Mouse (Mus musculus) heart, postnatal 0 days (tissue): ENCODE results near the gene Ppp2r5d. TPM values are rescaled to one million over a fixed set of nuclear protein-coding genes. Genes with fewer than 3 reads are reported as not detected.
A peak's percentile ranks its signal among the peaks of the same experiment; 100 is the strongest.

Experiments used
- ATAC-seq: fragments of 200-750 bp; cut with Nextera tagmentation; 2 replicates; pipeline ENCODE4 v1.8.0; 2017; ENCODE audit warnings: low read depth, moderate number of reproducible peaks, moderate library complexity; ENCODE audit not compliant: insufficient read depth
- DNase-seq: peaks from one replicate; pipeline ENCODE4 v3.0.0-alpha.2; 2016; ENCODE audit warnings: low spot score
- H3K27ac ChIP-seq: fragments of 300-500 bp; sonication (generic); 2 replicates; pipeline ENCODE4 v1.5.1; 2014; ENCODE audit warnings: low read depth, mild to moderate bottlenecking
- H3K27me3 ChIP-seq: fragments of 300-500 bp; sonication (generic); 2 replicates; pipeline ENCODE4 v1.6.1; 2014; ENCODE audit warnings: low read length, mixed read lengths; ENCODE audit not compliant: control insufficient read depth, insufficient read depth
- H3K36me3 ChIP-seq: fragments of 300-500 bp; sonication (generic); replicated peaks from 2 replicates; pipeline ENCODE4 v1.6.1; 2014; ENCODE audit warnings: low read length, mixed read lengths; ENCODE audit not compliant: control insufficient read depth, insufficient read depth
- H3K4me1 ChIP-seq: fragments of 300-500 bp; sonication (generic); 2 replicates; pipeline ENCODE4 v1.6.1; 2014; ENCODE audit warnings: antibody characterized with exemption; ENCODE audit not compliant: control insufficient read depth, insufficient read depth
- H3K4me2 ChIP-seq: fragments of 300-500 bp; sonication (generic); 2 replicates; pipeline ENCODE4 v1.6.1; 2014; ENCODE audit warnings: low read depth, mild to moderate bottlenecking, low read length, moderate library complexity
- H3K4me3 ChIP-seq: fragments of 300-500 bp; sonication (generic); 2 replicates; pipeline ENCODE4 v1.5.1; 2014; ENCODE audit warnings: low read depth, low read length
- H3K9ac ChIP-seq: fragments of 300-500 bp; sonication (generic); replicated peaks from 2 replicates; pipeline ENCODE4 v1.6.1; 2014; ENCODE audit warnings: low read depth, low read length, mixed read lengths
- H3K9me3 ChIP-seq: fragments of 300-500 bp; sonication (generic); replicated peaks from 2 replicates; pipeline ENCODE4 v1.6.1; 2016; ENCODE audit warnings: low read length; ENCODE audit not compliant: control insufficient read depth
- CTCF ChIP-seq: IDR thresholded peaks from 2 replicates; pipeline ENCODE4 v1.5.1; 2016; ENCODE audit warnings: antibody characterized with exemption, control low read depth, low read depth
- EP300 ChIP-seq: IDR thresholded peaks from 2 replicates; pipeline ENCODE4 v1.6.1; 2016; ENCODE audit warnings: antibody characterized with exemption, low read depth
- WGBS: fragments of 180-500 bp; shearing (Covaris S2); extraction: QIAGEN DNeasy Blood & Tissue Kit; methylation state at CpG from one replicate; pipeline ENCODE4 v1.1.7; 2014; 5-methylcytosine and 5-hydroxymethylcytosine counted together
- polyA plus RNA-seq: library from polyadenylated mRNA; unstranded; fragments of >200 nt; fragmentation: Nextera tagmentation; extraction: Ambion mirVana; gene quantifications from 2 replicates; pipeline ENCODE4 v1.2.1, GENCODE M21; 2015
- total RNA-seq: library from RNA; depleted of rRNA; stranded (reverse); fragments of >200 nt; gene quantifications from 2 replicates; pipeline ENCODE4 v1.2.3, GENCODE M21; 2014; ENCODE audit warnings: low replicate concordance

The Ppp2r5d gene
- total and polyA plus RNA-seq, 2 experiments from 2014 or later: 25.2 to 46.3 TPM

DNA sequence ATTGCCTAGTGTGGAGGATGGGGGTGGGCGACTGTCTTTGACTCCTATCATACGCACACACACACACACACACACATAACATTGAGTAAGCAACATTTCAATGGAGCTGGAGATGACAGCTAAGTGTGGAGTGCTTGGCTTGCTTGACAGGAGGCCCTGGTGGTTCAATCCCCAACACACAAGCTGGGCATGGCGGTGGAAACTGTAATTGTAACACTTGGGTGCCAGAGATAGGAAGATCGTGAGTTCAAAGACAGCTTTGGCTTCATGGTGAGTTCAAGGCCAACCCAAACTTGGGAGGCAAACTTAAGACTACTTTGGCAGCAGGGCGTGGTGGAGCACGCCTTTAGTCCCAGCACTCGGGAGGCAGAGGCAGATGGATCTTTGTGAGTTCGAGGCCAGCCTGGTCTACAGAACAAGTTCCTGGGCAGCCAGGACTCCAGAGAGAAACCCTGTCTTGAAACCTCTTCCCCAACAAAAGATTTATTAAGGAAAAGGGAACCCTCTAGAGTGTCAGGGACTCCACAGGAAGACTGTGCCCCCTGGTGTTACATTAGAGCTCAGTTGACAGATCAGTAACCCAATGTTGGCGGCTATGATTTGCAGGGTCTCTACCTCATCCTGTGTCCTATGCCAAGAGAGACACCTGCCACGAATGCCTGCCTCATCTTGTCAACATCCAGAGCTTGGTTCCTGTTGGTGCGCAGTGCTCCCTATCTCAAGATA, 10.0 kb upstream of the Ppp2r5d start:
- no peak for ATAC-seq
- Histone ChIP-seq H3K4me2 (no peak overlapping the region), H3K27me3 (no peaks in the 10 kb centered on the region), H3K9me3 (no peaks in the 10 kb centered on the region), H3K4me1 (peaks cover 12% of the 10 kb centered on the region; the same call in 1 of the 2 replicates), H3K9ac (no peak overlapping the region), H3K27ac (no peak overlapping the region), H3K36me3 (peaks cover 12% of the 10 kb centered on the region; the same call in 1 of the 2 replicates), H3K4me3 (no peak overlapping the region)
- 90% methylated on average over 11 of the region's 11 CpGs for WGBS
- no peak for DNase-seq
- TF ChIP-seq EP300 (no peak), CTCF (no peak)

DNA sequence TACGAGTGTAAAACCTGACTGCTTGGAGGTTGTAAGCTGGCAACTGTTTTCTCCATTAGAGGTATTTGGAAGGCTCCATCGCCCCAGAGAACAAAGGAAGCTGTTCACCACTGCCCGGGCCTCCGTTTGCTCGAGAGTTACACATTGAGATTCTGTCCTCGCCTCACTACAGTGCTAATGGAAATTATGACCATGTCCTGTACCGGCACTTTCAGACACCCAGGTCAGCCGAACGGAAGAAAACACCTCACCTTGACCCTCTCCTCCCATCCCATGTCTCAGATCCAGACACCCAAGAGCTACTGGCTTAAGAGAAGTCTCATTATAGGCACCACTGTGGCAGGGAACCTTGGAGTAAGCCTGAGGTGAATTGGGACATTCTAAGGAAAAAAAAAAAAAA, 8.9 kb upstream of the Ppp2r5d start:
- no peak for DNase-seq
- no peak for TF ChIP-seq CTCF
- no peak for TF ChIP-seq EP300
- 83% methylated on average over 9 of the region's 9 CpGs for WGBS
- Histone ChIP-seq H3K4me1 (peaks cover 12% of the 10 kb centered on the region; the same call in 1 of the 2 replicates), H3K27me3 (no peaks in the 10 kb centered on the region), H3K4me2 (no peak overlapping the region), H3K4me3 (no peak overlapping the region), H3K9me3 (no peaks in the 10 kb centered on the region), H3K9ac (no peak overlapping the region), H3K36me3 (peaks cover 12% of the 10 kb centered on the region; the same call in 1 of the 2 replicates), H3K27ac (no peak overlapping the region)
- ATAC-seq: no peak

DNA sequence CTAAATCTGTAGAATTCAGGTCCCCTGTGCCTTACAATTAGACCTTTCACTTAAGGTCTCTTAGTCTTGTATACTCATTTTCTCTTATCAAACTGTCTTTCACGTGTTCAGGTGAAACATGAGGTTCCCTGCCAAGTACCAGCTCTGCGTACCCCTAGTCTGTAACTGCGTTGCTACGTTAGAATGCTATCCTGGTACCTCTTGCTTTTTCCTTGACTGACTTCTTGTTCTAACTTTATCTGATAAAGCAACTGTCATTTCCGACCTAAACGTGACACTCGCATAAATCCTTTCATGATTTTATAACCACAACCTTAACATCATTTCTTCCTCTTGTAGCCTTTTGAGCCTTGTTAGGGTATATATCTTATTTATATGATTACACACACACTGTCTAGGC, 7.5 kb upstream of the Ppp2r5d start:
- Histone ChIP-seq H3K9ac (peak overlapping the region; percentile 97), H3K36me3 (peaks cover 12% of the 10 kb centered on the region; the same call in 1 of the 2 replicates), H3K4me1 (peaks cover 12% of the 10 kb centered on the region; the same call in 1 of the 2 replicates), H3K4me3 (peak overlapping the region; percentile 100), H3K9me3 (no peaks in the 10 kb centered on the region), H3K27ac (0 out of 2 replicates have a peak overlapping the region, but pooled peaks have one; percentile 86), H3K4me2 (peak overlapping the region; percentile 100), H3K27me3 (no peaks in the 10 kb centered on the region)
- ATAC-seq (no peak), DNase-seq (no peak)
- no peak for TF ChIP-seq EP300
- 41% methylated on average over 7 of the region's 7 CpGs for WGBS

DNA sequence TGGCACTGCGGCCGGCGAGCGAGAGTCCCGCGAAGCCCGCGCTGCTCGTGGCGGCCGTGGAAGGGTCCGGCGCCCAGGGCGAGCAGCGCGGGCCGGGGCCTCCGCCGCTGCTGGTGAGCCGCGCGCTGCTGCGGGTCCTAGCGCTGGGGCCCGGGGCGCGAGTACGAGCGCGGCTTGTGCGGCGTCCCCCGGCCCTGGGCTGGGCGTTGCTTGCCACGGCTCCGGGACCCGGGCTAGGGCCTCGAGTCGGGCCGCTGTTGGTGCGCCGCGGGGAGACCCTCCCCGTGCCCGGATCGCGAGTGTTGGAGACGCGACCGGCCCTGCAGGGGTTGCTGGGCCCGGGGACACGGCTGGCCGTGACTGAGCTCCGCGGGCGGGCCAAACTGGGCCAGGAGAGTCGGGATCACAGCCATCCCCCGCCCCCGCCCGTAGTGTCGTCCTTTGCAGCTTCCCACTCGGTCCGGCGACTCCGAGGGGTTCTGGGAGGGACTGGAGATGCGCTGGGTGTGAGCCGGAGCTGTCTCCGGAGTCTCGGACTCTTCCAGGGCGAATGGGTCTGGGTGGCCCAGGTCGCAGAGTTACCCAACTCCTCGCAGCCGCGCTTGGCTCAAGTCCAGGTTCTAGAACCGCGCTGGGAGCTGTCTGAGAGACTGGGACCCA, 6.8 kb upstream of the Ppp2r5d start:
- peak overlapping the region; percentile 100 for H3K4me2 ChIP-seq
- WGBS: 0% methylated on average over 74 of the region's 76 CpGs
- H3K4me3 ChIP-seq: peak overlapping the region; percentile 100
- no peak for TF ChIP-seq CTCF
- TF ChIP-seq EP300: no peak
- peaks cover 12% of the 10 kb centered on the region; the same call in 1 of the 2 replicates for H3K4me1 ChIP-seq
- H3K36me3 ChIP-seq: peaks cover 12% of the 10 kb centered on the region; the same call in 1 of the 2 replicates
- peak overlapping the region; percentile 97 for H3K9ac ChIP-seq
- DNase-seq (peak; percentile 39), ATAC-seq (peak; percentile 58)
- H3K27me3 ChIP-seq: no peaks in the 10 kb centered on the region
- H3K9me3 ChIP-seq: no peaks in the 10 kb centered on the region
- H3K27ac ChIP-seq: peak overlapping the region; percentile 86

DNA sequence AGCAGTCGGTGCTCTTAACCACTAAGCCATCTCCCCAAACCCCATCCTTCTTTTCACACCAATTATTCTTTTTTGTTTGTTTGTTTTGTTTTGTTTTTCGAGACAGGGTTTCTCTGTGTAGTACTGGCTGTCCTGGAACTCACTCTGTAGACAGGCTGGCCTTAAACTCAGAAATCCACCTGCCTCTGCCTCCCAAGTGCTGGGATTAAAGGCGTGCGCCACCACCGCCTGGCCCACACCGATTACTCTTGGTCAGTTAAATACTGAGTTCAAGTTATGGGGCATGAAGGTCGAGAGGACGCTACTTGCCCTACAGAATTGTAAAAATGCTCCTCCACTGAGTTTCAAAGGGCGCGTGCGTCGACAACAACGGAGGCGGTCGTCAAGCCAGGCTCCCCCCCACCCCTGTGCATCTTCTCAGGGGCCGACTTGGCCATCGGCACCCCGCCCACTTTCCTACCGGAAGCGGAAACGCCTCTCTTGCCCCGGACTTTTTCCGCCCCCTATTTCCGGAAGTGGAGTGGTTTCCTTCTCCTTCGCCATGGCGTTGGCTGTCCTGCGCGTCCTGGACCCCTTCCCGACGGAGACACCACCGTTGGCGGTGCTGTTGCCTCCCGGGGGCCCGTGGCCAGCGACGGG, 6.2 kb upstream of the Ppp2r5d start, which contains the start of gene Pex6:
Gene Pex6, plus strand, starts transcription at position 505 of the 639 bp plus-strand sequence.
- Histone ChIP-seq H3K4me2 (peak within 1 kb of the TSS; percentile 100), H3K9me3 (no peaks in the 10 kb centered on the region), H3K36me3 (peaks cover 12% of the 10 kb centered on the region; the same call in 1 of the 2 replicates), H3K4me3 (peak within 1 kb of the TSS; percentile 100), H3K27ac (peak within 1 kb of the TSS; percentile 86), H3K4me1 (peaks cover 12% of the 10 kb centered on the region; the same call in 1 of the 2 replicates), H3K9ac (peak within 1 kb of the TSS; percentile 97), H3K27me3 (no peaks in the 10 kb centered on the region)
- DNase-seq (peak; percentile 91), ATAC-seq (peak; percentile 93)
- WGBS: 8% methylated on average over 36 of the region's 36 CpGs
- TF ChIP-seq EP300 (peak; percentile 68; the same call in 1 of the 2 replicates), CTCF (peak; percentile 13; the same call in 1 of the 2 replicates)
